Mouse (Mus musculus) ES-Bruce4 (cell line): Measurements from ENCODE around the gene Rcvrn. TPM values are rescaled to one million over a fixed set of nuclear protein-coding genes. Genes with fewer than 3 reads are reported as not detected.

Experiments used
- H3K27ac ChIP-seq: 2 replicates; pipeline ENCODE4 v1.5.1; 2012; ENCODE audit warnings: low read length, inconsistent platforms; ENCODE audit not compliant: insufficient read depth
- H3K27me3 ChIP-seq: 2 replicates; pipeline ENCODE4 v1.6.1; 2012; ENCODE audit warnings: mild to moderate bottlenecking, low read length, inconsistent platforms; ENCODE audit not compliant: control insufficient read depth, poor library complexity, insufficient read depth, severe bottlenecking
- H3K36me3 ChIP-seq: 2 replicates; pipeline ENCODE4 v1.6.1; 2012; ENCODE audit warnings: inconsistent platforms, mild to moderate bottlenecking, low read length, moderate library complexity; ENCODE audit not compliant: control insufficient read depth, poor library complexity, insufficient read depth, severe bottlenecking
- H3K4me1 ChIP-seq: one replicate; pipeline ENCODE4 v1.8.1; 2011; ENCODE audit warnings: low read length; ENCODE audit not compliant: control insufficient read depth, insufficient read depth
- H3K4me3 ChIP-seq: 2 replicates; pipeline ENCODE4 v1.5.1; 2011; ENCODE audit warnings: low read depth, mild to moderate bottlenecking, low read length
- H3K9ac ChIP-seq: 2 replicates; pipeline ENCODE4 v1.6.1; 2012; ENCODE audit warnings: low read depth, mild to moderate bottlenecking, inconsistent platforms; ENCODE audit not compliant: poor library complexity, severe bottlenecking
- H3K9me3 ChIP-seq: replicated peaks from 2 replicates; pipeline ENCODE4 v1.6.1; 2012; ENCODE audit warnings: mild to moderate bottlenecking, low read length, inconsistent platforms; ENCODE audit not compliant: control insufficient read depth, poor library complexity, insufficient read depth, severe bottlenecking
- CTCF ChIP-seq: IDR thresholded peaks from one replicate; pipeline ENCODE4 v1.8.1; 2011; ENCODE audit warnings: low read depth, low read length
- EP300 ChIP-seq: IDR thresholded peaks from 2 replicates; pipeline ENCODE4 v1.6.1; 2011; ENCODE audit warnings: low read depth, low read length; ENCODE audit not compliant: insufficient read depth
- POLR2A ChIP-seq: IDR thresholded peaks from one replicate; pipeline ENCODE4 v1.8.1; 2011; ENCODE audit warnings: low read length; ENCODE audit not compliant: insufficient read depth
- polyA plus RNA-seq: library from polyadenylated mRNA; stranded (reverse); fragments of >200 nt; gene quantifications from 2 replicates; pipeline ENCODE4 v1.2.4, GENCODE M21; 2011; ENCODE audit warnings: low read depth; ENCODE audit not compliant: missing spikeins, insufficient read depth, insufficient read length

Gene Rcvrn
- polyA plus RNA-seq, 1 experiment: not detected

- no peak for TF ChIP-seq POLR2A
- no peak for TF ChIP-seq EP300
- peak; percentile 57 for TF ChIP-seq CTCF
- H3K27ac ChIP-seq: no peak overlapping the region
Measured at GRCm38 (mm10) chr11:67675562-67676540, 19.3 kb upstream of the Rcvrn start.

GRCm38 (mm10) chr11:67679300-67679699 is 15.8 kb upstream of the Rcvrn start:
- no peaks in the 10 kb centered on the region for H3K4me1 ChIP-seq
- no peak overlapping the region for H3K27ac ChIP-seq
- H3K4me3 ChIP-seq: no peak overlapping the region
- H3K9me3 ChIP-seq: no peaks in the 10 kb centered on the region
- no peaks in the 10 kb centered on the region for H3K36me3 ChIP-seq
- TF ChIP-seq POLR2A: no peak
- no peak for TF ChIP-seq CTCF
- TF ChIP-seq EP300: no peak
- no peak overlapping the region for H3K9ac ChIP-seq
- H3K27me3 ChIP-seq: no peaks in the 10 kb centered on the region

More at GRCm38 (mm10) chr11:67675562-67676540, 19.3 kb upstream of the Rcvrn start:
- Histone ChIP-seq H3K4me3 (no peak overlapping the region), H3K4me1 (no peaks in the 10 kb centered on the region), H3K9me3 (no peaks in the 10 kb centered on the region), H3K27me3 (no peaks in the 10 kb centered on the region), H3K36me3 (no peaks in the 10 kb centered on the region), H3K9ac (no peak overlapping the region)

- TF ChIP-seq EP300: no peak
- no peak for TF ChIP-seq CTCF
- no peak for TF ChIP-seq POLR2A
- no peak overlapping the region for H3K4me3 ChIP-seq
- H3K36me3 ChIP-seq: no peaks in the 10 kb centered on the region
- no peaks in the 10 kb centered on the region for H3K4me1 ChIP-seq
- no peak overlapping the region for H3K27ac ChIP-seq
- no peak overlapping the region for H3K9ac ChIP-seq
- no peaks in the 10 kb centered on the region for H3K9me3 ChIP-seq
- no peaks in the 10 kb centered on the region for H3K27me3 ChIP-seq
Measured at GRCm38 (mm10) chr11:67679930-67680329, 15.2 kb upstream of the Rcvrn start.

GRCm38 (mm10) chr11:67681871-67682270 is 13.3 kb upstream of the Rcvrn start:
- Histone ChIP-seq H3K9ac (no peak overlapping the region), H3K36me3 (no peaks in the 10 kb centered on the region), H3K27ac (no peak overlapping the region), H3K4me3 (no peak overlapping the region), H3K9me3 (no peaks in the 10 kb centered on the region), H3K4me1 (no peaks in the 10 kb centered on the region), H3K27me3 (no peaks in the 10 kb centered on the region)
- TF ChIP-seq POLR2A (no peak), EP300 (no peak), CTCF (no peak)

- no peak overlapping the region for H3K4me3 ChIP-seq
Measured at GRCm38 (mm10) chr11:67686109-67686508, 9.0 kb upstream of the Rcvrn start.

GRCm38 (mm10) chr11:67712976-67713375 is 17.9 kb downstream of the Rcvrn start:
- Histone ChIP-seq H3K4me1 (no peaks in the 10 kb centered on the region), H3K27ac (no peak overlapping the region), H3K9me3 (no peaks in the 10 kb centered on the region), H3K4me3 (no peak overlapping the region), H3K9ac (no peak overlapping the region), H3K27me3 (no peaks in the 10 kb centered on the region), H3K36me3 (no peaks in the 10 kb centered on the region)
- no peak for TF ChIP-seq CTCF
- TF ChIP-seq POLR2A: no peak
- TF ChIP-seq EP300: no peak

More at GRCm38 (mm10) chr11:67686109-67686508, 9.0 kb upstream of the Rcvrn start:
- Histone ChIP-seq H3K27ac (no peak overlapping the region), H3K9me3 (no peaks in the 10 kb centered on the region), H3K4me1 (no peaks in the 10 kb centered on the region), H3K27me3 (no peaks in the 10 kb centered on the region), H3K9ac (no peak overlapping the region), H3K36me3 (no peaks in the 10 kb centered on the region)
- TF ChIP-seq CTCF (no peak), EP300 (no peak), POLR2A (no peak)
